Mouse (Mus musculus) gonadal fat pad, adult 2 months (tissue): ENCODE results near the gene Cpb2. TPM values are rescaled to one million over a fixed set of nuclear protein-coding genes. Genes with fewer than 3 reads are reported as not detected.

Experiments used
- polyA plus RNA-seq: library from polyadenylated mRNA; depleted of rRNA; stranded (reverse); fragments of >200 nt; gene quantifications from 2 replicates; pipeline ENCODE4 v1.2.3, GENCODE M21; 2012; rRNA removed

Cpb2 gene
- polyA plus RNA-seq, 1 experiment, result not detected

Other genes starting within 250 kb of the Cpb2 start
- gene Rubcnl, start 226.3 kb upstream of the Cpb2 start, polyA plus RNA-seq, result 0.86 and 1.0 TPM in 2 replicates
- gene Lrrc63, start 111.4 kb upstream of the Cpb2 start, polyA plus RNA-seq, result 0.34 and 0.49 TPM in 2 replicates
- gene Lcp1, start 111.2 kb upstream of the Cpb2 start, polyA plus RNA-seq, result 56.0 and 91.9 TPM in 2 replicates
- gene Zc3h13, start 42.1 kb downstream of the Cpb2 start, polyA plus RNA-seq, result 3.9 and 7.3 TPM in 2 replicates
- gene Siah3, start 213.7 kb downstream of the Cpb2 start, polyA plus RNA-seq, result 0.05 TPM in 2 replicates